Mouse (Mus musculus): ENCODE data around the gene Cct8.

The Cct8 gene

GRCm38 (mm10) chr16:87445110-87445509 lies 50.6 kb downstream of the Cct8 start:
- in situ Hi-C loops (cut with MboI), result no loop called here

DNA sequence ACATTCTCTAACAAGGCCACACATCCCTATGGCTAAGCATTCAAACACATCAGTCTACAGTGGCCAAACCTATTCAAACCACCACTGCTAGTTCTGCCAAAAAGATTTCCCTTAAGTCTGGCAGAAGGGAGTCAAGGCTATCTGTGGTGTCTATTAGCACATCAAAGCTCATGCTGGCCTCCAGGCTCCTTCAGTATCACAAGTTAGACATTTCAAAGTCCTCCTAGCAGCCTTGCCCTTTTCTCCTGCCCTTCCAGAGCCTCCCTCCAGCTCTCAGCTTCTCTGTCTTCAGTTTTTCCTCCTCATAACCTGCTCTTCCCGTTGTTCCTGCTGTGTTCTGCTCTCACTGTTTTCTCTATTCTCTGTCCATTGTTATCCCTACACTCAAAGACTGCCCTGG lies 51.6 kb downstream of the Cct8 start:
- in situ Hi-C loops (cut with MboI), result no loop called here

DNA sequence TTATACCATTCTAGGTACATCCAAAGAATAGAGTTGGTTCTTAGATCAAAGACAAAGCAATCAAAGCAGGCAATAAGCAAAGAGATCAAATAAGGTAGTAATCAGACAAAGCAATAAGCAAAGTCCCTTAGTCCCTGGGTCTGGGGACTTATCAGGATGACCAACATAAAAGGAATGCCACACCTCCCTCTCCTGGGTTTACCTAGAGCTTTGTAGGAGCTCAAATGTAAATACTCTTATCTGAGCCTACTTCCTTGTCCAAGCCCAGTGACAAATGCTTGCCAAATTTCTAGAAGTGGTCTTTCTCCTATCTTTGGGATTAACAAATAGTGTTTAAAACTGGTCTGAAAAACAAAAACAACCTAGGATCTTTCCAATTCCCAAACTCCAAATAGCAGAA lies 52.4 kb downstream of the Cct8 start:
- in situ Hi-C loops (cut with MboI), result no loop called here

GRCm38 (mm10) chr16:87442291-87442690 lies 53.4 kb downstream of the Cct8 start:
- in situ Hi-C loops (cut with MboI), result no loop called here

DNA sequence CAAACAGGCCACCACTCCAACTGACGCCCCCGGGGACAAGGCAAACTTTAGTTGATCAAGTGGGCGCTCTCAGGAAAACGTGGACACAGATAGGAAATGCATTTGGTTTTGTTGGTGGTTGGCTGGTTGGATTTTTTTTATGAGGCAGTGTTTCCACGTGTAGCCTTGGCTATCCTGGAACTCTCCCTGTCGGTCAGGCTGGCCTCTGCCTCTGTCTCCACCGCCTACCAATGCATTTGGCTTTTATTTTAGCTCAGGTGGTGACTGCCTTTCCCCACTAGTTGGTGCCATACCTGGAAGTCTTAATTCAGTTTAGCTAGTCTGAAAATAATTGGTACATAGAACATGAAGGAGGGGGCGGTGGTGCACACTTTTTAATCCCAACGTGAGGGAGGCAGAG lies 54.6 kb downstream of the Cct8 start:
- in situ Hi-C loops (cut with MboI), result no loop called here

GRCm38 (mm10) chr16:87440184-87440686 lies 55.4 kb downstream of the Cct8 start, which contains the start of gene Rwdd2b:
TSS of gene Rwdd2b (minus strand) at chr16:87440573.
- in situ Hi-C loops (cut with MboI), result no loop called here

GRCm38 (mm10) chr16:87438697-87439096 lies 57.0 kb downstream of the Cct8 start:
- in situ Hi-C loops (cut with MboI), result loop anchor here (10.0 kb wide), 1 partner anchor 266 kb away; no protein-coding TSS in a partner anchor

DNA sequence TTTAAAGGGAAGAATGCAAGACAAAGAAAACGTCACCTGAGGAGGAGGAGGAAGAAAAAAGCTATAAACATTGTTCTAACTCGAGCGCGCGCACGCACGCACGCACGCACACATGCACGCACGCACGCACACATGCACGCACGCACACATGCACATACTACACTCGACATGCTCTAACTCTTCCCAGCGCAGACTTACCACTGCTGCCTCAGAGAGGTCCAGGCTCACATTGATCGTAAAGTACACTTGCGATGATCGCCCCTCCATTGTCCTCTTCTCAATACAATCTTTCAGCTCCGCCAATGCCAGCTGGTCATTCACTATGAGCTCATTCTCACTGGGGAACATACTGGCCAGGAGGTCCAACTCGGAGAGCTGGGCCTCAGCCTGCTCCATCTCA lies 58.6 kb downstream of the Cct8 start:
- in situ Hi-C loops (cut with MboI), result loop anchor here (10.0 kb wide), 1 partner anchor 268 kb away; no protein-coding TSS in a partner anchor

DNA sequence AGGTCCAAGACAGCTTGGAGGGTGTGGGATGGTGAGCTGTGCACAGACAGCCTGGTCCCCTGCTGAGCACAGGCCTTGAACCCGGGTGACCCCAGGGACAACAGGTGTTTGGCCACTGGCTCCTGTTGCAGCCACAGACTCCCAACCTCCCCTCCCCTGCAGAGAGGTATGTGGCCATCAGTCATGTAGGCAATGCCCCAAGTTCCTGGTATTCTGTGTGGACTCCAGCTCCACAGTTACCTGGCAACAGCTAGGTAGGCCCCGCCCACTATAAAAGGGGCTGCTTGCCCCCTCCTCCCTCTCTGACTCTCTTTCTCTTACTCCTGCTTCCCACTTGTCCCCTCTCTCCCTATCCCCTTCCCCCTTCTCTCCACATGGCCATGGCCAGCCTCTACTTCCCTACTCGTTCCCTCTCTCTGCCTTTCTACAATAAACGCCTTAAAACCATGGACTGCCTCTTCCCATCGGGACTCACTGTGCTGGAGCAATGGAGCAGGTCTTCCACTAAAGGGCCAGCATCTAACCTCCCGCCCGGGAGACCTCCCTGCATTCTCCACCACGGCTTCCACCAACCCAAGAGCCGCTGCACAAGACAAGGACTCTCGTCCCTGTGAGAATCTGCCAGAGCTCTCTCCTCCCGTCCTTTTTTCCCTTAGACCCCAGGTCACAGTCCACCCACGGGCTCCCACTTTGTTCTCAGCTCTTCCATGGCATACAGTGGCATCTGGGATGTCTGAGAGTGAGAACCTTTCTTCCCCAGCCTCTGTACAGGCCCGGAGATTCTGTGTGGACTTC lies 60.1 kb downstream of the Cct8 start:
- in situ Hi-C loops (cut with MboI), result loop anchor here (10.0 kb wide), 1 partner anchor 269 kb away; no protein-coding TSS in a partner anchor

- in situ Hi-C loops (cut with MboI), result loop anchor here (10.0 kb wide), 1 partner anchor 270 kb away; no protein-coding TSS in a partner anchor
Measured at GRCm38 (mm10) chr16:87434946-87435345, 60.7 kb downstream of the Cct8 start.

GRCm38 (mm10) chr16:87434266-87434665 lies 61.4 kb downstream of the Cct8 start:
- in situ Hi-C loops (cut with MboI), result loop anchor here (10.0 kb wide), 1 partner anchor 271 kb away; no protein-coding TSS in a partner anchor

Data from mature B cell (primary cell).